Mouse (Mus musculus): ENCODE measurements around the gene Asb6. TPM values are rescaled to one million over a fixed set of nuclear protein-coding genes. Genes with fewer than 3 reads are reported as not detected.

Gene Asb6
- polyA plus RNA-seq, 1 experiment from 2014 or later: 20.1 TPM

- H3K9ac ChIP-seq (ENCODE audit: low read length): peak overlapping the region; percentile 3; the same call in 1 of the 2 replicates
- peaks cover 30% of the 10 kb centered on the region for H3K4me1 ChIP-seq (ENCODE audit: control insufficient read depth, insufficient read depth, low read length)
Observed at GRCm38 (mm10) chr2:30863574-30863973, 33.4 kb upstream of the Asb6 start.

GRCm38 (mm10) chr2:30862081-30862480 lies 31.9 kb upstream of the Asb6 start:
- Histone ChIP-seq H3K4me3 (ENCODE audit: low read length) (no peak overlapping the region), H3K9ac (ENCODE audit: low read length) (no peak overlapping the region), H3K9me3 (replicated peaks; ENCODE audit: control insufficient read depth, low read length) (no peaks in the 10 kb centered on the region), H3K36me3 (ENCODE audit: control insufficient read depth, insufficient read depth) (no peaks in the 10 kb centered on the region), H3K4me2 (ENCODE audit: low read depth, low read length) (no peak overlapping the region), H3K27ac (ENCODE audit: low read length) (no peak overlapping the region), H3K27me3 (ENCODE audit: control insufficient read depth, insufficient read depth, low read length) (peaks cover 2% of the 10 kb centered on the region), H3K4me1 (ENCODE audit: control insufficient read depth, insufficient read depth, low read length) (peaks cover 32% of the 10 kb centered on the region)
- no peak for ATAC-seq (replicated peaks; ENCODE audit: extremely low read depth, insufficient read depth, low FRiP score)
- 76% methylated on average over 4 of the region's 4 CpGs for WGBS

More at GRCm38 (mm10) chr2:30863574-30863973, 33.4 kb upstream of the Asb6 start:
- peaks cover 2% of the 10 kb centered on the region for H3K27me3 ChIP-seq (ENCODE audit: control insufficient read depth, insufficient read depth, low read length)
- H3K27ac ChIP-seq (ENCODE audit: low read length): peak overlapping the region; percentile 2; the same call in 1 of the 2 replicates
- H3K36me3 ChIP-seq (ENCODE audit: control insufficient read depth, insufficient read depth): no peaks in the 10 kb centered on the region
- H3K4me2 ChIP-seq (ENCODE audit: low read depth, low read length): no peak overlapping the region
- WGBS: 32% methylated on average over 9 of the region's 9 CpGs
- H3K4me3 ChIP-seq (ENCODE audit: low read length): no peak overlapping the region
- H3K9me3 ChIP-seq (replicated peaks; ENCODE audit: control insufficient read depth, low read length): no peaks in the 10 kb centered on the region
- peak; percentile 63; the same call in 1 of the 2 replicates for ATAC-seq (replicated peaks; ENCODE audit: extremely low read depth, insufficient read depth, low FRiP score)

- no peak for ATAC-seq (replicated peaks; ENCODE audit: extremely low read depth, insufficient read depth, low FRiP score)
- Histone ChIP-seq H3K27ac (ENCODE audit: low read length) (no peak overlapping the region), H3K4me2 (ENCODE audit: low read depth, low read length) (no peak overlapping the region), H3K4me3 (ENCODE audit: low read length) (no peak overlapping the region), H3K9me3 (replicated peaks; ENCODE audit: control insufficient read depth, low read length) (no peaks in the 10 kb centered on the region), H3K36me3 (ENCODE audit: control insufficient read depth, insufficient read depth) (no peaks in the 10 kb centered on the region), H3K27me3 (ENCODE audit: control insufficient read depth, insufficient read depth, low read length) (no peaks in the 10 kb centered on the region; the same call in 1 of the 2 replicates), H3K9ac (ENCODE audit: low read length) (peak overlapping the region; percentile 20; the same call in 1 of the 2 replicates), H3K4me1 (ENCODE audit: control insufficient read depth, insufficient read depth, low read length) (peaks cover 32% of the 10 kb centered on the region)
- WGBS: 59% methylated on average over 5 of the region's 5 CpGs
Observed at GRCm38 (mm10) chr2:30859782-30860181, 29.6 kb upstream of the Asb6 start.

GRCm38 (mm10) chr2:30857076-30857475 lies 26.9 kb upstream of the Asb6 start:
- ATAC-seq (replicated peaks; ENCODE audit: extremely low read depth, insufficient read depth, low FRiP score): no peak
- Histone ChIP-seq H3K27me3 (ENCODE audit: control insufficient read depth, insufficient read depth, low read length) (no peaks in the 10 kb centered on the region), H3K9ac (ENCODE audit: low read length) (no peak overlapping the region), H3K36me3 (ENCODE audit: control insufficient read depth, insufficient read depth) (no peaks in the 10 kb centered on the region), H3K27ac (ENCODE audit: low read length) (no peak overlapping the region), H3K4me2 (ENCODE audit: low read depth, low read length) (no peak overlapping the region), H3K9me3 (replicated peaks; ENCODE audit: control insufficient read depth, low read length) (no peaks in the 10 kb centered on the region), H3K4me3 (ENCODE audit: low read length) (no peak overlapping the region), H3K4me1 (ENCODE audit: control insufficient read depth, insufficient read depth, low read length) (peaks cover 17% of the 10 kb centered on the region)
- 85% methylated on average over 6 of the region's 6 CpGs for WGBS

- Histone ChIP-seq H3K4me3 (ENCODE audit: low read length) (no peak overlapping the region), H3K27me3 (ENCODE audit: control insufficient read depth, insufficient read depth, low read length) (no peaks in the 10 kb centered on the region), H3K36me3 (ENCODE audit: control insufficient read depth, insufficient read depth) (no peaks in the 10 kb centered on the region), H3K9me3 (replicated peaks; ENCODE audit: control insufficient read depth, low read length) (no peaks in the 10 kb centered on the region), H3K4me1 (ENCODE audit: control insufficient read depth, insufficient read depth, low read length) (peaks cover 7% of the 10 kb centered on the region), H3K27ac (ENCODE audit: low read length) (no peak overlapping the region), H3K9ac (ENCODE audit: low read length) (no peak overlapping the region), H3K4me2 (ENCODE audit: low read depth, low read length) (0 out of 2 replicates have a peak overlapping the region, but pooled peaks have one; percentile 3)
- 32% methylated on average over 20 of the region's 20 CpGs for WGBS
- no peak for ATAC-seq (replicated peaks; ENCODE audit: extremely low read depth, insufficient read depth, low FRiP score)
Observed at GRCm38 (mm10) chr2:30852771-30853313, 22.7 kb upstream of the Asb6 start.

- no peak overlapping the region for H3K9ac ChIP-seq (ENCODE audit: low read length)
- H3K4me3 ChIP-seq (ENCODE audit: low read length): no peak overlapping the region
- WGBS: 33% methylated on average over 6 of the region's 6 CpGs
- H3K36me3 ChIP-seq (ENCODE audit: control insufficient read depth, insufficient read depth): no peaks in the 10 kb centered on the region
- H3K27ac ChIP-seq (ENCODE audit: low read length): no peak overlapping the region
- H3K4me2 ChIP-seq (ENCODE audit: low read depth, low read length): no peak overlapping the region
- ATAC-seq (replicated peaks; ENCODE audit: extremely low read depth, insufficient read depth, low FRiP score): no peak
- H3K27me3 ChIP-seq (ENCODE audit: control insufficient read depth, insufficient read depth, low read length): no peaks in the 10 kb centered on the region
- peaks cover 22% of the 10 kb centered on the region for H3K4me1 ChIP-seq (ENCODE audit: control insufficient read depth, insufficient read depth, low read length)
- H3K9me3 ChIP-seq (replicated peaks; ENCODE audit: control insufficient read depth, low read length): no peaks in the 10 kb centered on the region
Observed at GRCm38 (mm10) chr2:30850581-30850980, 20.4 kb upstream of the Asb6 start.

GRCm38 (mm10) chr2:30848184-30848583 lies 18.1 kb upstream of the Asb6 start:
- H3K4me3 ChIP-seq (ENCODE audit: low read length): no peak overlapping the region
- H3K4me2 ChIP-seq (ENCODE audit: low read depth, low read length): no peak overlapping the region
- WGBS: 71% methylated on average over 8 of the region's 8 CpGs
- no peak overlapping the region for H3K27ac ChIP-seq (ENCODE audit: low read length)
- H3K27me3 ChIP-seq (ENCODE audit: control insufficient read depth, insufficient read depth, low read length): peaks cover 2% of the 10 kb centered on the region; the same call in 1 of the 2 replicates
- no peak overlapping the region for H3K9ac ChIP-seq (ENCODE audit: low read length)
- H3K4me1 ChIP-seq (ENCODE audit: control insufficient read depth, insufficient read depth, low read length): peaks cover 23% of the 10 kb centered on the region
- no peaks in the 10 kb centered on the region for H3K9me3 ChIP-seq (replicated peaks; ENCODE audit: control insufficient read depth, low read length)
- ATAC-seq (replicated peaks; ENCODE audit: extremely low read depth, insufficient read depth, low FRiP score): no peak
- H3K36me3 ChIP-seq (ENCODE audit: control insufficient read depth, insufficient read depth): no peaks in the 10 kb centered on the region

- Histone ChIP-seq H3K9ac (ENCODE audit: low read length) (no peak overlapping the region), H3K27me3 (ENCODE audit: control insufficient read depth, insufficient read depth, low read length) (peaks cover 2% of the 10 kb centered on the region; the same call in 1 of the 2 replicates), H3K4me3 (ENCODE audit: low read length) (peak overlapping the region; percentile 59; the same call in 1 of the 2 replicates), H3K9me3 (replicated peaks; ENCODE audit: control insufficient read depth, low read length) (no peaks in the 10 kb centered on the region), H3K36me3 (ENCODE audit: control insufficient read depth, insufficient read depth) (no peaks in the 10 kb centered on the region), H3K4me1 (ENCODE audit: control insufficient read depth, insufficient read depth, low read length) (peaks cover 25% of the 10 kb centered on the region), H3K27ac (ENCODE audit: low read length) (peak overlapping the region; percentile 17), H3K4me2 (ENCODE audit: low read depth, low read length) (peak overlapping the region; percentile 76)
- 7% methylated on average over 6 of the region's 6 CpGs for WGBS
- ATAC-seq (replicated peaks; ENCODE audit: extremely low read depth, insufficient read depth, low FRiP score): peak; percentile 30; the same call in 1 of the 2 replicates
Observed at GRCm38 (mm10) chr2:30846723-30847122, 16.6 kb upstream of the Asb6 start.

- peak overlapping the region; percentile 75 for H3K9ac ChIP-seq (ENCODE audit: low read length)
- H3K4me2 ChIP-seq (ENCODE audit: low read depth, low read length): peak overlapping the region; percentile 76
- H3K27ac ChIP-seq (ENCODE audit: low read length): peak overlapping the region; percentile 17; the same call in 1 of the 2 replicates
- H3K36me3 ChIP-seq (ENCODE audit: control insufficient read depth, insufficient read depth): no peaks in the 10 kb centered on the region
- no peak; the same call in 1 of the 2 replicates for ATAC-seq (replicated peaks; ENCODE audit: extremely low read depth, insufficient read depth, low FRiP score)
- H3K4me1 ChIP-seq (ENCODE audit: control insufficient read depth, insufficient read depth, low read length): peaks cover 25% of the 10 kb centered on the region
- peak overlapping the region; percentile 59 for H3K4me3 ChIP-seq (ENCODE audit: low read length)
- no peaks in the 10 kb centered on the region for H3K9me3 ChIP-seq (replicated peaks; ENCODE audit: control insufficient read depth, low read length)
- H3K27me3 ChIP-seq (ENCODE audit: control insufficient read depth, insufficient read depth, low read length): peaks cover 2% of the 10 kb centered on the region; the same call in 1 of the 2 replicates
- 40% methylated on average over 8 of the region's 8 CpGs for WGBS
Observed at GRCm38 (mm10) chr2:30846236-30846635, 16.1 kb upstream of the Asb6 start.
